Mouse (Mus musculus): ENCODE results near the gene Il9r. TPM values are rescaled to one million over a fixed set of nuclear protein-coding genes. Genes with fewer than 3 reads are reported as not detected.
"Not testable (repeated sequence)": the region's sequence is repeated elsewhere in the genome, so short reads cannot be mapped to it uniquely, and the experiment has no call there.

Gene Il9r
- polyA plus RNA-seq, 1 experiment from 2014 or later = not detected

DNA sequence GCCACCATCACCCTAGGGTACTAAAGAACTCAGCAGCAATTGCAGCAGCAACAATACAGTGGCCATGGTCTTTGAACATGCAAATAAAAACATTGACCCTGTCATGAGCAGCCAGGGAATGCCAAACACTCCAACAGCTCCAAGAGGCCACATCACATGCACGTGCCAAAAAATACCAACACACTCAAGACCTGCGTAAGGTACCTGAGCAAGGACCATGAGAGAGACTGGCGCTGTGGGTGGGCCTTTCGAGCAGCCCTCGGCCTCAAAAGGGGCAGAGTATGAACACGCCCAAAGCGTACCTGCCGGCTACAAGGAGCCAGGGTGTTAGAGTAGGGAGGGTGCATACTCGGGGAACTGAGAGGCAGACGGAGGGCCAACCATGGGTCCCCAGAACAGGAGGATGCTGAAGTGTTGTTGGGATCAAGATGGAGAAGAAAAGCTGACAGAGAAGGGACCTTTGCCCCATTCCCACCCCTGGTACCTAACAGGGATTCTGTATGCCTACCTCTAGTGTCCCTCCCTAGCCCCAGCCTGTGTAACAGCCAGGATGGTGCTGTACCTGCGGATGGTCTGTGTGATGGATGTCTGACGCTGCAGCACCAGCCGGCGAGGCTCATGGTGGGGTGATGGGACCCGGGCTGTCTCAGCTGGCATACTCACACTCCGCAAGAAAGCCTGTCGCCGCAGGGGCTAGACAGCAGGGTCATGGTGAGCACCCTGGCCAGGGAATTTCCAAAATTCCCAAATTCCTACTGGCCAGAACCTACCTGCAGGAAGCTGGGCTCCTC is 15.5 kb upstream of the Il9r start:
- Histone ChIP-seq H3K27ac (ENCODE audit: low read depth, low read length) (no peak overlapping the region), H3K27me3 (replicated peaks; ENCODE audit: control insufficient read depth, insufficient read depth, low read length) (no peaks in the 10 kb centered on the region), H3K36me3 (ENCODE audit: control insufficient read depth, insufficient read depth) (peaks cover 55% of the 10 kb centered on the region), H3K4me2 (replicated peaks; ENCODE audit: low read depth) (no peak overlapping the region), H3K9me3 (ENCODE audit: control insufficient read depth) (no peaks in the 10 kb centered on the region), H3K4me1 (replicated peaks; ENCODE audit: control insufficient read depth, insufficient read depth, low read length) (no peaks in the 10 kb centered on the region), H3K4me3 (ENCODE audit: low read depth, low read length) (no peak overlapping the region), H3K9ac (ENCODE audit: low read depth, low read length) (no peak overlapping the region)
- no peak for ATAC-seq
- no peak for TF ChIP-seq CTCF (IDR thresholded peaks at IDR 0.05; ENCODE audit: low read depth)
- WGBS = 93% methylated on average over 18 of the region's 18 CpGs

- no peak for ATAC-seq
- Histone ChIP-seq H3K9me3 (ENCODE audit: control insufficient read depth) (no peaks in the 10 kb centered on the region), H3K4me3 (ENCODE audit: low read depth, low read length) (no peak overlapping the region), H3K36me3 (ENCODE audit: control insufficient read depth, insufficient read depth) (peaks cover 78% of the 10 kb centered on the region), H3K9ac (ENCODE audit: low read depth, low read length) (no peak overlapping the region), H3K27me3 (replicated peaks; ENCODE audit: control insufficient read depth, insufficient read depth, low read length) (no peaks in the 10 kb centered on the region), H3K27ac (ENCODE audit: low read depth, low read length) (no peak overlapping the region), H3K4me2 (replicated peaks; ENCODE audit: low read depth) (no peak overlapping the region), H3K4me1 (replicated peaks; ENCODE audit: control insufficient read depth, insufficient read depth, low read length) (no peaks in the 10 kb centered on the region)
- no peak for TF ChIP-seq CTCF (IDR thresholded peaks at IDR 0.05; ENCODE audit: low read depth)
- WGBS = 70% methylated on average over 9 of the region's 9 CpGs
These were observed 10.5 kb upstream of the Il9r start for GRCm38 (mm10) chr11:32210623-32211022.

DNA sequence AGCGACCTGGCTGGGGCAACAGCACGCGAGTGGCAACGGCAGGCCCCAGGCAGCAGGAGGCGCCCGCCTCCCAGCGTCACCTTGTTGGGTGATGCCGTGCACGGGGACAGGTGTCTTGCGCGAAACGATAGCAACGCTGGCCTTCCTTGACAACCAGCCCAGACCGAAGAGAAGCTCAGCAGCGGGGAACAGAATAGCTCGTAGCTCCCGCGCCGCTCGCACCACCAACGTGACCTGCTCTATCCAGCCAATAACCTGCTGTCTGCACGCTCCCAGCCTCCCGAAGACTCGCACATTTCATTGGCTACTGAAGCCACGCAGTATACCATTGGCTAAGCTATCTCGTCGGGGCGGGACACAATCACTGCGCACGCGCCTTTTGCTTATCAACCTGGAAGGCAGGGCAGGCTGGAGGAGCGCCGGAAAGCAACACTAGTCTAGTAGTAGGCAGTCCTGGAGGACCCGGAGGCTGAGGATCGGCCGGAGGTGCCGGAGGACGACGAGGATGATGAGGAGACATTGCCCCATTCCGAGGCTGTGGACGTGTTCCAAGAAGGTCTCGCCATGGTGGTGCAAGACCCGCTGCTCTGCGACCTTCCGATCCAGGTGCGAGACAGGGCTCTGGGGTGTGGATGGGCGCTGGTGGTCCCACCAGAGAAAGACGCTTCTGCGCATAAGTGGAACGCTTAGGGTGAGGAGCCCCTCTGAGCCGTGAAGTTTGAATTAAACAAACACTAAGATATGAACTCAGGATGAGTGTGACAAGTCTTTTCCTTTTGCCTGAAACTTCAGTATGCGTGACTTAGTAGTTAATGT is 5.2 kb upstream of the Il9r start, which contains the start of gene Snrnp25:
TSS of gene Snrnp25 (plus strand) at position 358 of the 816 bp plus-strand sequence.
- Histone ChIP-seq H3K9ac (ENCODE audit: low read depth, low read length) (peak within 1 kb of the TSS; percentile 72), H3K36me3 (ENCODE audit: control insufficient read depth, insufficient read depth) (peaks cover 25% of the 10 kb centered on the region), H3K4me2 (replicated peaks; ENCODE audit: low read depth) (peak within 1 kb of the TSS; percentile 92), H3K27ac (ENCODE audit: low read depth, low read length) (no peak within 1 kb of the TSS), H3K4me1 (replicated peaks; ENCODE audit: control insufficient read depth, insufficient read depth, low read length) (0 out of 2 replicates have a peak, but pooled peaks cover 3% of the 10 kb centered on the region), H3K4me3 (ENCODE audit: low read depth, low read length) (peak within 1 kb of the TSS; percentile 68), H3K9me3 (ENCODE audit: control insufficient read depth) (no peaks in the 10 kb centered on the region), H3K27me3 (replicated peaks; ENCODE audit: control insufficient read depth, insufficient read depth, low read length) (no peaks in the 10 kb centered on the region)
- WGBS = under 1% methylated on average over 52 of the region's 52 CpGs
- ATAC-seq = peak; percentile 100
- peak; percentile 79 for TF ChIP-seq CTCF (IDR thresholded peaks at IDR 0.05; ENCODE audit: low read depth)

DNA sequence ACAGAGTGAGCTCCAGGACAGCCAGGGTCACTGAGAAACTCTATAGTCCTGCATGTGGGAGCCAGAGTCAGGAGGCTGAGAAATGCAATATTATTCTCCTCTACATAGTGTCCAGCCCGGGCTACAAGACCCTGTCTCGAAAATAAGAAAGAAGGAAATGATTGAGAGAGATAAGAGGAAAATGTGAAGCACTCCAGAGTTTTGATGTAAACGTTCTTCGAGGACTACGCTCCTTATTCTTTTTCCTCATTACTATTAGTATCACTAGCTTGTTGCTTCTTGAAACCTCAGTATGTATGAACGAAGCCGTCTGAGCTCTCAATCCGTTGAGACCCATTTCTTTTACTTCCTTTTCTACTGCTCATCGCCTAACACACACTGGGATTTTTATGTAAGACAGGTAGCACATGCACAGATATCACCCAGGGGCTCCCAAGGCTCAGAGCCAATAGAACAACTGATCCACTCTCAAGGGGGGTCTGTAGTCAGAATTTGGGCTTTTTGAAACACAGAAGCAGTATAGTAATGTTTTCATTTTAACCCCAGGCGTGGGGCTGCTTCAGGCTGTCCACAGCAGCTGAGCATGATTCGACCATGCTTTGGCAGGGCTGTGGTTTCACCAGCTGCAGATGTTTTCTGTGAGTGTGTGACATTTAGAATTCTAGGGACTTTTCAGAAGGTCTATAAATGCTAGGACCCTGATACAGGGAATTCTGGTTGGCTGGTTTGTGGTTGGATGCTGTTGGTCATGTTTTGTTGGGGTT is 2.0 kb upstream of the Il9r start:
- no peak for ATAC-seq
- H3K9ac ChIP-seq (ENCODE audit: low read depth, low read length) = no peak overlapping the region
- H3K9me3 ChIP-seq (ENCODE audit: control insufficient read depth) = no peaks in the 10 kb centered on the region
- WGBS = 76% methylated on average over 11 of the region's 11 CpGs
- H3K4me2 ChIP-seq (replicated peaks; ENCODE audit: low read depth) = no peak overlapping the region
- H3K36me3 ChIP-seq (ENCODE audit: control insufficient read depth, insufficient read depth) = no peaks in the 10 kb centered on the region; the same call in 1 of the 2 replicates
- 0 out of 2 replicates have a peak, but pooled peaks cover 3% of the 10 kb centered on the region for H3K4me1 ChIP-seq (replicated peaks; ENCODE audit: control insufficient read depth, insufficient read depth, low read length)
- H3K4me3 ChIP-seq (ENCODE audit: low read depth, low read length) = no peak overlapping the region
- TF ChIP-seq CTCF (IDR thresholded peaks at IDR 0.05; ENCODE audit: low read depth) = no peak
- H3K27ac ChIP-seq (ENCODE audit: low read depth, low read length) = no peak overlapping the region
- H3K27me3 ChIP-seq (replicated peaks; ENCODE audit: control insufficient read depth, insufficient read depth, low read length) = no peaks in the 10 kb centered on the region

DNA sequence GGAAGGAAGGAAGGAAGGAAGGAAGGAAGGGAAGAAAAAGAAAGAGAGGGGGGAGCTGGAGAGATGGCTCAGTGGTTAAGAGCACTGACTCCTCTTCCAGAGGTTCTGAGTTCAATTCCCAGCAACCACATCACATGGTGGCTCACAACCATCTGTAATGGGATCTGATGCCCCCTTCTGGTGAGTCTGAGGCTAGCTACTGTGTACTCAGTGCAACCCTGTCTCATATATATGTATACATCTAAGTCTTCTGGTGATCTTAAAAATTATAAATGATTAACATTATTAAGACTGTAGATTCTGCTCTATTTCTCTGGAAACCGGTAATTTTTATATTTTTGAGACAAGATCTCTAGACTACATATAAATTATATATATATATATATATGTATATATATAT is 913 bp upstream of the Il9r start:
- WGBS = 73% methylated on average over 1 of the region's 1 CpGs
- H3K4me1 ChIP-seq (replicated peaks; ENCODE audit: control insufficient read depth, insufficient read depth, low read length); H3K4me2 ChIP-seq (replicated peaks; ENCODE audit: low read depth); H3K36me3 ChIP-seq (ENCODE audit: control insufficient read depth, insufficient read depth); ATAC-seq; H3K27ac ChIP-seq (ENCODE audit: low read depth, low read length); H3K27me3 ChIP-seq (replicated peaks; ENCODE audit: control insufficient read depth, insufficient read depth, low read length); H3K9me3 ChIP-seq (ENCODE audit: control insufficient read depth); H3K4me3 ChIP-seq (ENCODE audit: low read depth, low read length); H3K9ac ChIP-seq (ENCODE audit: low read depth, low read length): not testable (repeated sequence)
- TF ChIP-seq CTCF (IDR thresholded peaks at IDR 0.05; ENCODE audit: low read depth) = peak; percentile 40; the same call in 1 of the 2 replicates

Data from intestine, postnatal 0 days (tissue).